Mouse (Mus musculus): Measurements from ENCODE around the gene Clnk. TPM values are rescaled to one million over a fixed set of nuclear protein-coding genes. Genes with fewer than 3 reads are reported as not detected.

The Clnk gene
- polyA plus RNA-seq, 1 experiment from 2014 or later: not detected

DNA sequence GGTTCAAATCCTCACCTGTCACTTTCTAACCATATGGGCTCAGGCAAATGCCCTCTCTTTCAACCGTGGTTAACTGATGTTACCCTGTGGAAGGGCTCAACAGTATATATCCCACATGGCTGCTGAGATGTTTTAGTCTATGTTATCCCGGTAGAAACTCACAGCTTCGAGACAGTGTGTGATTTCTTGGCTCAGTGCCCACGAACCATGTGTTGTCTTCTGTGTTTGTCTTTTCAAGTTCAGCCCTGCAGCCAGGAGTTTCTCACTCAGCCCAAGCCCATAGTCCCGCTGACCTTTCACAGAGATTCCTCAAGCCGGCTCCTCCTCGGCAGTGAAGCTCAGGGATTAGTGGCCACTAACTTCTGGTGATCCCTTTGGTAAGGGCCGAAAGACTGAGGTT lies 96.0 kb downstream of the Clnk start:
- ATAC-seq (replicated peaks; ENCODE audit: insufficient number of reproducible peaks, low FRiP score, low TSS enrichment, low read depth): no peak
- no peaks in the 10 kb centered on the region for H3K36me3 ChIP-seq (replicated peaks; ENCODE audit: control insufficient read depth, insufficient read depth, low read depth, low read length)

DNA sequence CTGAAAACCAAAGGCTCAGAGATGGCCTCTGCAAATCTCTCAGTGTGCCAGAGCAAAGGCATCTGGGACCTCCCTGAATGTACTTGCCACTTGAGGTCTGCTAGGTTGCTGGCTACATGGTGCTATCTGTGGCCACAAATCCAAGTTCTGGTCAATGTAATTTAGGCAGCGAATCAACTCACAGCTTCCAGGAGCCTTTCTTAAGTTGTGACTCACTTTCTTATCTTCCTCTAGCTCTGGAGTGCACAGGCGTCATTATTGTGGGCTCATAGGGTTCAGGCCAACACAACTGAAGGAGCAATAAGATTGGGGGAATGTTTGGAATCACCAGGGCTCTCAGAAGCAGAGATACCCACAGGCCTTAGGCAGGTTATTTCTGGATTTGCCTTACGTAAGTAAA lies 96.6 kb downstream of the Clnk start:
- ATAC-seq (replicated peaks; ENCODE audit: insufficient number of reproducible peaks, low FRiP score, low TSS enrichment, low read depth) (no peak), DNase-seq (ENCODE audit: low spot score) (no peak)
- H3K27me3 ChIP-seq (ENCODE audit: control insufficient read depth, insufficient read depth, low read length): no peaks in the 10 kb centered on the region
- no peak overlapping the region for H3K4me3 ChIP-seq (ENCODE audit: low read depth, low read length)
- H3K4me1 ChIP-seq (ENCODE audit: control insufficient read depth, insufficient read depth, low read length): no peaks in the 10 kb centered on the region
- no peak overlapping the region for H3K27ac ChIP-seq (replicated peaks; ENCODE audit: low read depth, low read length)
- WGBS: 84% methylated on average over 3 of the region's 3 CpGs
- H3K36me3 ChIP-seq (replicated peaks; ENCODE audit: control insufficient read depth, insufficient read depth, low read depth, low read length): no peaks in the 10 kb centered on the region
- H3K9me3 ChIP-seq (replicated peaks; ENCODE audit: control insufficient read depth, low read length): no peaks in the 10 kb centered on the region
- no peak overlapping the region for H3K9ac ChIP-seq (replicated peaks; ENCODE audit: low read length)
- H3K4me2 ChIP-seq (ENCODE audit: low read depth, low read length): no peak overlapping the region

More for the DNA sequence above, 96.0 kb downstream of the Clnk start:
- H3K4me2 ChIP-seq (ENCODE audit: low read depth, low read length): no peak overlapping the region
- H3K27ac ChIP-seq (replicated peaks; ENCODE audit: low read depth, low read length): no peak overlapping the region
- DNase-seq (ENCODE audit: low spot score): no peak
- H3K27me3 ChIP-seq (ENCODE audit: control insufficient read depth, insufficient read depth, low read length): no peaks in the 10 kb centered on the region
- WGBS: 66% methylated on average over 8 of the region's 8 CpGs
- no peaks in the 10 kb centered on the region for H3K9me3 ChIP-seq (replicated peaks; ENCODE audit: control insufficient read depth, low read length)
- H3K4me3 ChIP-seq (ENCODE audit: low read depth, low read length): no peak overlapping the region
- H3K4me1 ChIP-seq (ENCODE audit: control insufficient read depth, insufficient read depth, low read length): no peaks in the 10 kb centered on the region
- no peak overlapping the region for H3K9ac ChIP-seq (replicated peaks; ENCODE audit: low read length)

DNA sequence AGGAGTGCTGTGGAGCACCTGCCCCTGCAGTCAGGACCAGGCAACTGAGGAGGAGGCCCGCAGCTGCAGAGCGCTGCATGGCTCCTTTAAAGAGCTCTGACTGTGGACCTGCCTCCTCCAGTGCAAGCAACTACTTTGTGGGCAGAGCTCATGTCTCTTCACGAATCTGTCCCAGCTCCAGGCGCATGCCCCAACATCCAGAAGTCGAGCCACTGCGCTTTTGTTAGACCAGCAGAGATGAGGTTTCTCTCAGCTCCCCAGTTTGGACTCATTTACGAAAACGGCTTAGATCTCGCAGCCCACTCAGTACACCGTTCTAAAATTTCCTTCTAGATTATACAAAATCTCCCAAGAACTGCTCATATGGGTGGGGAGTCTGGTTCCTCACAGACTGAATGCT lies 101.1 kb downstream of the Clnk start:
- Histone ChIP-seq H3K27me3 (ENCODE audit: control insufficient read depth, insufficient read depth, low read length) (no peaks in the 10 kb centered on the region), H3K4me3 (ENCODE audit: low read depth, low read length) (no peak overlapping the region), H3K9ac (replicated peaks; ENCODE audit: low read length) (no peak overlapping the region), H3K27ac (replicated peaks; ENCODE audit: low read depth, low read length) (no peak overlapping the region), H3K36me3 (replicated peaks; ENCODE audit: control insufficient read depth, insufficient read depth, low read depth, low read length) (no peaks in the 10 kb centered on the region), H3K9me3 (replicated peaks; ENCODE audit: control insufficient read depth, low read length) (no peaks in the 10 kb centered on the region), H3K4me1 (ENCODE audit: control insufficient read depth, insufficient read depth, low read length) (no peaks in the 10 kb centered on the region), H3K4me2 (ENCODE audit: low read depth, low read length) (no peak overlapping the region)
- DNase-seq (ENCODE audit: low spot score) (no peak), ATAC-seq (replicated peaks; ENCODE audit: insufficient number of reproducible peaks, low FRiP score, low TSS enrichment, low read depth) (no peak)
- 71% methylated on average over 10 of the region's 10 CpGs for WGBS

DNA sequence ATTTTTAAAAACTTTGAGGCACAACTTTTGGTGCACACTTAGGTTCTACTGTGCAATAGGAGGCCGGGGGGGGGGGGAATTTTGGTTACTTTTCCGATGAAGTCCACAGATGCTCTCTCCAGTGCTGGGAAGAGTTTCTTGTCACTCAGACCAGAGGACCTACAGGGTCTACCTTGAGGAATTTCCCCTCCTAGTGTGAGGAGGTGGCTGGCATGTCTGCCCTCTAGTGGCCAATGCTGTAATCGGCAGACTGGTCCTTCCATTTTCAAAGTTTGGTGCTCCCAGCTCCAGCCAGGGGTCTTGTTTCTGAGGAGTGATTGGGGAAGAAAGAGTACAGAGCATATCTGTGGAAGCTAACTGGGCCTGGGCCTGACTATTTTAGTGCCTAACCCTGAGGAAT lies 121.7 kb downstream of the Clnk start:
- Histone ChIP-seq H3K4me3 (ENCODE audit: low read depth, low read length) (no peak overlapping the region), H3K27ac (replicated peaks; ENCODE audit: low read depth, low read length) (no peak overlapping the region), H3K4me1 (ENCODE audit: control insufficient read depth, insufficient read depth, low read length) (no peaks in the 10 kb centered on the region), H3K27me3 (ENCODE audit: control insufficient read depth, insufficient read depth, low read length) (no peaks in the 10 kb centered on the region), H3K4me2 (ENCODE audit: low read depth, low read length) (no peak overlapping the region), H3K9ac (replicated peaks; ENCODE audit: low read length) (no peak overlapping the region), H3K36me3 (replicated peaks; ENCODE audit: control insufficient read depth, insufficient read depth, low read depth, low read length) (no peaks in the 10 kb centered on the region), H3K9me3 (replicated peaks; ENCODE audit: control insufficient read depth, low read length) (no peaks in the 10 kb centered on the region)
- ATAC-seq (replicated peaks; ENCODE audit: insufficient number of reproducible peaks, low FRiP score, low TSS enrichment, low read depth) (0 out of 2 replicates have a peak, but pooled peaks have one; percentile 62), DNase-seq (ENCODE audit: low spot score) (peak; percentile 67)
- WGBS: 16% methylated on average over 3 of the region's 3 CpGs

DNA sequence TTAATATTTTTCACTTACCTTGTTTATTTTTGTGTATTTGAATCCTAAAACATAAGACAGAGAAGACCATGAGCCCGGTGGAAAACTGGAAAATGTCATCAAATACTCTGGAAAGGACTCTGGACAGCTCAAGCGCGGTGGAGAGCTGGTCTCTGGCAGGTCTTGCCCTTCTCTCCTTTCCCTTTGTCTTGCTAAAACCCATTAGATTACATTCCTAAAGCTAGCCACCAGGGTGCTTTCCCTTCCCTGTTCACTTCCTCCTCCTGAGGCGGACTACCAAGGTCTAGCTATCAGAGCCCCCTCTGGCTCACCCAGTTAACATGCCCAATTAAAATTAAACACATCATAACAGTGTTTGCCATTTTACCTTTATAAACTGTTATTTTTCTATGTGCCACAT lies 123.9 kb downstream of the Clnk start:
- WGBS: 16% methylated on average over 4 of the region's 4 CpGs
- no peaks in the 10 kb centered on the region for H3K9me3 ChIP-seq (replicated peaks; ENCODE audit: control insufficient read depth, low read length)
- DNase-seq (ENCODE audit: low spot score): no peak

DNA sequence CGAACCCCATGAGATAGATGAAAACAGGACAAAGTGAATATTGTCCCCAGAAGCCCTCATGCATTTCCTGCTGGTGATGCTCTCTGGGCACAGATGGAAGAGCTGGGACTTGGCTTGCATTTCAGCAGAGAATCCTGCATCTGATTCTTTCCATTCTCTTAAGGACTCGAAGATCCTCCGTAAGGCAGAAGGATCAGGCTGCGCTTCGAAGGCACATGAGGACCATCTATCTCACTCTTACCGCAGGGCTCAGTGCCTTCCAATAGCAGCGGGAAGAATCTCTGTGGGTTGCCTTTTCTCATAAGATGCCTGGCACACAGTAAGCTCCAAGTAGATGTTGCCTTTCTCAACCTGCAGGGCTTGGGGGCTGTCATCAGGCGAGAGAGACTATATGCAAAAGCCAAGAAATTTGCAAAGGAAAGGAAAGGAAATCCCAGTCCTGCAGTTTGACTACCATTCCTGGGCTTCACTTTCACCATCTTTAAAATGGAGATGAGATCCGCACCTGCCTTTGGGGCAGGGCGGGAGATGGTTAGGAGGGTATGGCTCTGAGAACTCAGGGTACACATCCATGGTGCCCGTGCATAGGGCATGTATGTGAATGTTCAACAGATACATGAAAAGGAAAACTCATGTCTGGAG lies 167.6 kb downstream of the Clnk start:
- Histone ChIP-seq H3K4me3 (ENCODE audit: low read depth, low read length) (no peak overlapping the region), H3K9ac (replicated peaks; ENCODE audit: low read length) (no peak overlapping the region), H3K9me3 (replicated peaks; ENCODE audit: control insufficient read depth, low read length) (no peaks in the 10 kb centered on the region), H3K36me3 (replicated peaks; ENCODE audit: control insufficient read depth, insufficient read depth, low read depth, low read length) (no peaks in the 10 kb centered on the region), H3K4me1 (ENCODE audit: control insufficient read depth, insufficient read depth, low read length) (no peaks in the 10 kb centered on the region), H3K27ac (replicated peaks; ENCODE audit: low read depth, low read length) (no peak overlapping the region), H3K4me2 (ENCODE audit: low read depth, low read length) (no peak overlapping the region), H3K27me3 (ENCODE audit: control insufficient read depth, insufficient read depth, low read length) (no peaks in the 10 kb centered on the region)
- DNase-seq (ENCODE audit: low spot score) (no peak), ATAC-seq (replicated peaks; ENCODE audit: insufficient number of reproducible peaks, low FRiP score, low TSS enrichment, low read depth) (no peak)
- 67% methylated on average over 11 of the region's 11 CpGs for WGBS

More for the DNA sequence above, 123.9 kb downstream of the Clnk start:
- ATAC-seq (replicated peaks; ENCODE audit: insufficient number of reproducible peaks, low FRiP score, low TSS enrichment, low read depth): no peak
- Histone ChIP-seq H3K27me3 (ENCODE audit: control insufficient read depth, insufficient read depth, low read length) (no peaks in the 10 kb centered on the region), H3K4me3 (ENCODE audit: low read depth, low read length) (no peak overlapping the region), H3K36me3 (replicated peaks; ENCODE audit: control insufficient read depth, insufficient read depth, low read depth, low read length) (no peaks in the 10 kb centered on the region), H3K4me1 (ENCODE audit: control insufficient read depth, insufficient read depth, low read length) (no peaks in the 10 kb centered on the region), H3K27ac (replicated peaks; ENCODE audit: low read depth, low read length) (no peak overlapping the region), H3K9ac (replicated peaks; ENCODE audit: low read length) (no peak overlapping the region), H3K4me2 (ENCODE audit: low read depth, low read length) (no peak overlapping the region)

DNA sequence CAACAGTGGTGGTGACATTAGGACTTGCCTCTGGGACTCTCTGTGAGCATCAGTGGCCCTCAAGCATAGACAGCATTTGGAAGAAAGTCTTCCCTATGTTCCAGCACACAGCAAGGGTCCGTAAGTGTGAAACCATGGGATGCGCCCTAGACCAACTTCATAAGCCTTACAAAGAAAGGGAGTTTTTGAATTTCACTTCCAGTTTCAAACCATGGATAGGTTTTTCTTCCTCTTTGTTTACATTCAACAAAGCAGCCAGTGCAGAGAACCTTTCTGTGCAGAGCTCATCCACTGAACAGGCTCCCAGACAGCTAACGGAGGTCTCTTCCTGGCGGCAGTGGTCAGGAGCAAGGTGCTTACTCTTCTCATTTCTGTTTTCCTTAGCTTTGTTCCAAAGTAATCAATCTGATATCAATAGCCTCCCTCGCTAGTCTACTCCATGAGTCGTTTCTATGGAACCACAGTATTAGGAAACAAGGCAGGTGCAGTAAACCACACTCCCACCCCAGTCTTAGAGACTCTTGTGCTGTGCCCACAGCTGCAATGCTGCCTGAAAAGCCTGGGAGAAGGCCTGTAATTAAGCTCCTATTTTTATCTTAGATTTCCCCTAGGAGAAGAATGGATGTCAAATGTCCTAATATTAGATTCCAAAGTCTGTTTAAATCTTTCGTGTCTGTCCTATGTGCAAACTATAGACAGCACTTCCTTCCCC lies 169.1 kb downstream of the Clnk start:
- Histone ChIP-seq H3K27me3 (ENCODE audit: control insufficient read depth, insufficient read depth, low read length) (no peaks in the 10 kb centered on the region), H3K4me3 (ENCODE audit: low read depth, low read length) (no peak overlapping the region), H3K27ac (replicated peaks; ENCODE audit: low read depth, low read length) (no peak overlapping the region), H3K36me3 (replicated peaks; ENCODE audit: control insufficient read depth, insufficient read depth, low read depth, low read length) (no peaks in the 10 kb centered on the region), H3K4me2 (ENCODE audit: low read depth, low read length) (no peak overlapping the region), H3K4me1 (ENCODE audit: control insufficient read depth, insufficient read depth, low read length) (no peaks in the 10 kb centered on the region), H3K9ac (replicated peaks; ENCODE audit: low read length) (no peak overlapping the region), H3K9me3 (replicated peaks; ENCODE audit: control insufficient read depth, low read length) (no peaks in the 10 kb centered on the region)
- 85% methylated on average over 7 of the region's 7 CpGs for WGBS
- ATAC-seq (replicated peaks; ENCODE audit: insufficient number of reproducible peaks, low FRiP score, low TSS enrichment, low read depth) (no peak), DNase-seq (ENCODE audit: low spot score) (no peak)

DNA sequence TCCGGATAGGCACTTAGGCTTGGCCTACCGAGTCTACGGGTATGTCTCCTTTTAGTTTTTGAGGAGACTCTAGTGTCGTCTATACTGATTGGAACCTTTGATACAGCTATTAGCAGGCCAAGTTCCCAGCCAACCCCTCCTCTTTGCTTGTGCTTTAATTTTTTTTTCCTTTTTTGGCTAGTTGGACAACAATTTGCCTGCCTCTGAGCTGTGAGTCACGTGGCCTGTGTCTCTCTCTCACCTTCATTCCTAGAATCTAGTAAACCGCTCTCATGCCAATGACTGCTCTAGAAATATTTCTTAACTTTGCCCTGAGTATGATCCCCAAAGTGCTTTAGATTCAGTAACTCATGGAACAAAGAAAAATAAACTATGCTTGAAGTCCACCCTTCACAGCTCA lies 173.7 kb downstream of the Clnk start:
- H3K9me3 ChIP-seq (replicated peaks; ENCODE audit: control insufficient read depth, low read length): no peaks in the 10 kb centered on the region
- no peak overlapping the region for H3K4me3 ChIP-seq (ENCODE audit: low read depth, low read length)
- no peak overlapping the region for H3K27ac ChIP-seq (replicated peaks; ENCODE audit: low read depth, low read length)
- H3K27me3 ChIP-seq (ENCODE audit: control insufficient read depth, insufficient read depth, low read length): no peaks in the 10 kb centered on the region
- H3K9ac ChIP-seq (replicated peaks; ENCODE audit: low read length): no peak overlapping the region
- H3K4me1 ChIP-seq (ENCODE audit: control insufficient read depth, insufficient read depth, low read length): no peaks in the 10 kb centered on the region
- DNase-seq (ENCODE audit: low spot score) (no peak), ATAC-seq (replicated peaks; ENCODE audit: insufficient number of reproducible peaks, low FRiP score, low TSS enrichment, low read depth) (no peak)
- no peak overlapping the region for H3K4me2 ChIP-seq (ENCODE audit: low read depth, low read length)
- WGBS: 88% methylated on average over 6 of the region's 6 CpGs
- H3K36me3 ChIP-seq (replicated peaks; ENCODE audit: control insufficient read depth, insufficient read depth, low read depth, low read length): no peaks in the 10 kb centered on the region
